25 mouse cellular contexts compared by ENCODE assay signal in genomic region chr10:107021118-107021517, GRCm38 (mm10).
"Had no signal": no experiment of that assay in that cellular context is flagged by ENCODE, and none has a peak within 500 bp of the region (broad histone marks: within the 10 kb centered on the region; RNA-seq: fewer than 3 reads in every experiment).

No protein-coding gene starts in this region.

- H3K9ac ChIP-seq: heart, embryonic 12.5 days; hindbrain, embryonic 12.5 days; hindbrain, embryonic 14.5 days; intestine, embryonic 15.5 days; limb, embryonic 12.5 days had no signal

- H3K4me1 ChIP-seq: heart, embryonic 10.5 days; heart, embryonic 12.5 days; hindbrain, embryonic 10.5 days; hindbrain, embryonic 12.5 days; intestine, embryonic 15.5 days; limb, embryonic 10.5 days; limb, embryonic 12.5 days had no signal

- ATAC-seq: hindbrain, embryonic 16.5 days; inflammation-experienced regulatory T-cells, adult 6 months; intestine, embryonic 15.5 days; intestine, postnatal 0 days had no signal

- H3K27me3 ChIP-seq: heart, embryonic 12.5 days; hindbrain, embryonic 12.5 days; intestine, embryonic 15.5 days; limb, embryonic 12.5 days had no signal

- H3K4me2 ChIP-seq: heart, embryonic 12.5 days; hindbrain, embryonic 12.5 days; hindbrain, embryonic 14.5 days; intestine, embryonic 15.5 days; limb, embryonic 12.5 days had no signal

- H3K36me3 ChIP-seq: heart, embryonic 10.5 days; heart, embryonic 12.5 days; hindbrain, embryonic 10.5 days; hindbrain, embryonic 12.5 days; intestine, embryonic 15.5 days; limb, embryonic 10.5 days; limb, embryonic 12.5 days had no signal

- H3K27ac ChIP-seq: gastrocnemius, adult 2 months; heart, embryonic 10.5 days; hindbrain, embryonic 10.5 days; hindbrain, embryonic 12.5 days; hindbrain, embryonic 14.5 days; intestine, embryonic 15.5 days; layer of hippocampus, adult 2 months; left cerebral cortex, adult 2 months; limb, embryonic 10.5 days; limb, embryonic 12.5 days had no signal

- H3K9me3 ChIP-seq: heart, embryonic 10.5 days; heart, embryonic 12.5 days; hindbrain, embryonic 10.5 days; hindbrain, embryonic 12.5 days; intestine, embryonic 15.5 days; limb, embryonic 10.5 days; limb, embryonic 12.5 days had no signal

- H3K4me3 ChIP-seq: gastrocnemius, adult 2 months; heart, embryonic 10.5 days; heart, embryonic 12.5 days; hindbrain, embryonic 10.5 days; hindbrain, embryonic 12.5 days; intestine, embryonic 15.5 days; layer of hippocampus, adult 2 months; left cerebral cortex, adult 2 months; limb, embryonic 10.5 days; limb, embryonic 12.5 days had no signal

- DNase-seq: gastrocnemius, adult 2 months; gastrocnemius, postnatal 10 days; gastrocnemius, postnatal 25 days; heart, adult 18-20 months; heart, postnatal 10 days; heart, postnatal 4 days; kidney, adult 18-20 months; kidney, adult 8-10 months; kidney, postnatal 10 days; kidney, postnatal 25 days; kidney, postnatal 4 days; liver had no signal
